Mouse (Mus musculus) myocyte (in vitro differentiated cells): ENCODE results near the gene Hes3.

ENCODE experiments used
- MYOG ChIP-seq, 3 experiments: IDR thresholded peaks; one replicate each; pipeline ENCODE4 v1.6.1; 2011; ENCODE audit warnings: control low read depth in 2 of 3, low read depth in 2 of 3, mild to moderate bottlenecking in 2 of 3; ENCODE audit not compliant: insufficient read length in 2 of 3, control insufficient read depth in 1 of 3, insufficient read depth in 1 of 3
- POLR2A ChIP-seq: IDR thresholded peaks from one replicate; pipeline ENCODE4 v1.6.1; 2011; ENCODE audit warnings: low read depth, mild to moderate bottlenecking, control low read depth, moderate library complexity; ENCODE audit not compliant: insufficient read length
- POLR2AphosphoS2 ChIP-seq: IDR thresholded peaks from one replicate; pipeline ENCODE4 v1.6.1; 2011; ENCODE audit warnings: low read depth, control low read depth; ENCODE audit not compliant: insufficient read length
- SRF ChIP-seq: IDR thresholded peaks from one replicate; pipeline ENCODE4 v1.6.1; 2011; ENCODE audit warnings: low read depth; ENCODE audit not compliant: control insufficient read depth, insufficient read length

DNA sequence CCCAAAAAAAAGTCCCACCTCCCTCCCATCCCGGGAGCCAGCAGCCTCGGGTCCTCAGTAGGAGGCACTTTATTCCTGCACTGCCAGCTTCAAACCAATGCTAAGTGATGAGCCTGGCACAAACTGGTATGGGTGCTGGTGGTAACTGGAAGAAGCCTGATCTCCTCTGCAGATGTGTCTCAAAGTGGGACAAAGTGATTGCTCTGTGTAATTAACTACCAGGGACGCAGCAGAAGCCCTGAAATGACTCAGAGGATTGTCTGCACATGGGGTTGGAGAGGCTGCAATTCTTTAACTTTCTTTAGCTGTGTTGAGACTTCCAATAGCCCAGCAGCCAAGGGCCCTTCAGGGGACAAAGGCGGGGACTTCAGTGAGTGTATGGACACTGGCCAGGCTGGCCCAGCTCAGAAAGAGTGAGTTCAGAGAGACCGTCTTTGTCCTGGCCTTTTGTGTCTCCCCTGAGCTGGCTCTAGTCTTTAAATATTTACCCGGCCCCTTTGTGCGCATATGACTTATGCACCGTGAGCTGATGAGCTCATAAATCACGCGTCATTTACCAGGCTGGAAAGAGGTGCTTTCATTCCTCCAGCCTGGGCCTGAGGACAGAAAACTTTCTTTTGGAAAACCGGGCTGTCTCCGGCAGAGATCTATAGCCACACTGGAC lies 772 bp upstream of the Hes3 start:
- TF ChIP-seq POLR2A (no peak), SRF (no peak), MYOG (IDR thresholded peaks at IDR 0.05; ENCODE audit: control insufficient read depth in 1 of 3, insufficient read depth in 1 of 3, insufficient read length in 2 of 3, low read depth in 2 of 3) (no peak), POLR2AphosphoS2 (no peak)
